Mouse (Mus musculus) monocyte, adult 5-6 weeks (primary cell): Measurements from ENCODE around the gene Dtd2. TPM values are rescaled to one million over a fixed set of nuclear protein-coding genes. Genes with fewer than 3 reads are reported as not detected.

Experiments
- ATAC-seq: fragments of 153-309, 156-312 bp; replicated peaks from 2 replicates; pipeline ENCODE4 v1.8.0; 2017; ENCODE audit warnings: mild to moderate bottlenecking; ENCODE audit not compliant: low TSS enrichment, insufficient number of reproducible peaks, severe bottlenecking, poor library complexity, low FRiP score
- total RNA-seq: library from RNA; stranded (forward); fragments of 200-1000, 200-491, 200-594 nt; gene quantifications from 3 replicates; pipeline ENCODE4 v1.2.3, GENCODE M21; 2017

Gene Dtd2
- total RNA-seq, 1 experiment from 2014 or later = 4.8 TPM

DNA sequence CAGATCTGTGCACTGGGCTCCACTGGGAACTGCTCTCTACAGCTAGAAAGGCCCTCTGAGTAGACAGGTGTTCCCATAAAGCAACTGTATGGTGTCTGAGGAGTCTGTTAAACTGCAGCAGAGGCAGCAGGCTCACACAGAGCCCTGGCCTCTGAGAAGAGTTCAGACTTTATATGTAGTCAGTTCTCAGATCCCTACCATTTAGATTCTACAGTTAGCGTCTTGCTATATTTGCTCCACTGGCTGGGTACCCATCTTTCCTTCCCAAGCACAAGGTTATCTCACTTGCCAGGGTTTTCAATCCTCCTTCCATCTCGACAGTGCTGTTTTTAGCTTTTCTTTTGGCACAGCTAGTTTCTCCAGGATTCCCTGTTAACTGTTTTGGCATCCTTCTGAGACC is 15.7 kb downstream of the Dtd2 start:
- ATAC-seq = no peak

DNA sequence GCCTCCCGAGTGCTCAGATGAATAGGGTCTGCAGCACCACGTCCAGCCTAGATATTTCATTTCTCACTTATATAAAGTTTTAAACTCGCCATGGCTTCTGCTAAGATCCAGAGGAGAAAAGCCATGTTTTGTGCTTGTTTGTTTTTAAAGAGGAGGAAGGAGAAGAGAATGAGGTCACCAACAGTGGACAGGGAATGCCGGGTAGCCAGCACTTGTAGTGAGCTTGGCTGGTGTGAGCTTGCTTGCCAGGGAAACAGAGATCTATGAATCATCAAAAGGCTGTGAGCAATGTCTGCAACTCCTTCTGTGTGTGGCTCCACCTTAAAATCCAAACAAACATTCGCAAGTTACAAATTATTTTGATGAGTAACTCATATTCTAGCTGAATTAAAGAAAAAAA is 17.8 kb downstream of the Dtd2 start:
- no peak for ATAC-seq

DNA sequence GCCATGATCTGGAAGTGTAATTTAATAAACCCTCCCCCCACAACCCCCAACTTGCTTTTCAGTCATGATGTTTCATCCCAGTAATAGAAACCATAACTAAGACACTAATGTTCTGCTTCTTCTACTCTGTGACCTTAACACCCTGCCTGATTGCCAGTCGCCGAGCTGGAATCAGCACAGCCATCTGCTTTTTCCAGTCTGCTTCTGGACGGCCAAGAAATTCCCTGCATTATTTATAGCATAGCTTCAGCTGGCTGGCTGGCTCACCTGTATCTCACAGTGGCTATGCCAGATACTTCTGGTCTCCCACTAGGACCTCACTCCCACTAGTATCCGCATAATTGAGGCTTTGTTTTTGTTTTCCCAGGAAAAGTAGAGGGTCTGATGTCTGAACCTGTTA is 20.5 kb downstream of the Dtd2 start:
- no peak for ATAC-seq

DNA sequence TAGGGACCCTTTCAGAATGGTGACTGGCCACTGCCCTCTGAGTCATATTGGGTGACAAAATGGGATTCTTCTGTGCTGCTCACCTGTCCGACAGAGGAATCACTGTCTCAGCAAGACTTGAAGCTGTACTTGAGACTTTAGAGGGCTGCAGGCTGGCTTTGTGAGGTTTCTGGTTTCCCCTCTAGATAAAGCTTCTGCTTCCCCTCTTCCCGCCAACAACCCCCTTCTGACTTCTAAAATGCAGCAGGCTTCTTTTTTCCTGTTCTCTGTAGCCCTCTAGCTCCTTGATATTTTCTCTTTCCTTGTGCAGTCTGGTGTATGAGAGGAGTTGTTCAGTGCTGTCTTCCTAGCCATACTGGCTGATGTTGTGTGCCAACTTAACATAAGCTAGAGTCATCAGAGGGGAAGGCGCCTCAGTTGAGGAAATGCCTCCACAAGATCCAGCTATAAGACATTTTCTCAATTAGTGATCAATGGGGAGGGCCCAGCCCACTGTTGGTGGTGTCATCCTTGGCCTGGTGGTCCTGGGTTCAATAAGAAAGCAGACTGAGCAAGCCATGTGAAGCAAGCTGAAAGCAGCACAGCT is 21.0 kb downstream of the Dtd2 start:
- no peak for ATAC-seq

DNA sequence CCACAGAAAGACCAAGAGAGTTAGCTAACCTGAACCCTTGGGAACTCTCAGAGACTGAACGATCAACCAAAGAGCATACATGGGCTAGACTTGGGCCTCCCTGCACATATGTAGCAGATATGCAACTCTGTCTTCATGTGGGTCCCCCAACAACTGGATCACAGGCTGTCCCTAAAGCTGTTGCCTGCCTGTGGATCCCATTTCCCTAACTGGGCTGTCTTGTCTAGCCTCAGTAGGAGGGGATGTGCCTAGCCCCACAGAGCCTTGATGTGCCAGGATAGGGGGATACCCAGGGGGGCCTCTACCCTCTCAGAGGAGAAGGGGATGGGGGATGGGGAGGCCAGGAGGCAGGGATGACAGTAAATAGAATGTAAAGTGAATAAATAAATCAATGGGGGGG is 22.7 kb downstream of the Dtd2 start:
- ATAC-seq = no peak

DNA sequence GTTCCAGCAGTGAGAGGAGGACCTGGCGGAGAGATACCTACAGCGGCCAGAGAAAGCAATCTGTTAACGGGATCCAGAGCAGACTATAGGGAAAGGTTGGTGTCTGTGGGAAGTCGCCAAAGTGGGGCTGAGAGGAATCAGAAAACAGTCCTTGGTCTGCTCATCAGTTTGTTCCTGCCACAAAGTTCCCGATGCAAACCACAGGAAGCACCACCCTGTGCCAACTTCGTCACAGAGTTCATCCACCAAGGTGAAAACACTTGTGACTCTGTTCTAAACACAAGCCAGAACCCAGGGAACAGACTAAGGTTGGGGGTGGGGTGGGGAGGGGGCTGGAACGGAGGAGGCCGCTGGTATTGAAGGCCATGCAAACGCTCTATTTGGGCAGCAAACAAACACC is 29.8 kb downstream of the Dtd2 start:
- ATAC-seq = no peak

DNA sequence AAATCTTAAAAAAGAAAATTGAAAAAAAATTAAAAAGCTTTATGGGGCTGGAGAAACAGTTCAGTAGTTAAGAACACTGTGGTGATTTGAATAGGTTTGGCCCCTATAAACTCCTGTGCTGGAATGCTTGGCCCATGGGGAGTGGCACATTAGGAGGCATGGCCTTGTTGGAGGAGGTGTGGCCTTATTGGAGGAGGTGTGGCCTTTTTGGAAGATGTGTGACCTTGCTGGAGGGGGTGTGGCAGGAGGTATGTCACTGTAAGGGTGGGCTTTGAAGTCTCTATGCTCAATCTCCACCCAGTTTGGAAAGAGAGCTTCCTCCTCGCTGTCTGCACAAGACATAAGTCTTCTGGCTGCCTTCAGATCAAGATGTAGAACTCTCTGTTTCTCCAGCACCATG is 31.9 kb downstream of the Dtd2 start:
- no peak for ATAC-seq

DNA sequence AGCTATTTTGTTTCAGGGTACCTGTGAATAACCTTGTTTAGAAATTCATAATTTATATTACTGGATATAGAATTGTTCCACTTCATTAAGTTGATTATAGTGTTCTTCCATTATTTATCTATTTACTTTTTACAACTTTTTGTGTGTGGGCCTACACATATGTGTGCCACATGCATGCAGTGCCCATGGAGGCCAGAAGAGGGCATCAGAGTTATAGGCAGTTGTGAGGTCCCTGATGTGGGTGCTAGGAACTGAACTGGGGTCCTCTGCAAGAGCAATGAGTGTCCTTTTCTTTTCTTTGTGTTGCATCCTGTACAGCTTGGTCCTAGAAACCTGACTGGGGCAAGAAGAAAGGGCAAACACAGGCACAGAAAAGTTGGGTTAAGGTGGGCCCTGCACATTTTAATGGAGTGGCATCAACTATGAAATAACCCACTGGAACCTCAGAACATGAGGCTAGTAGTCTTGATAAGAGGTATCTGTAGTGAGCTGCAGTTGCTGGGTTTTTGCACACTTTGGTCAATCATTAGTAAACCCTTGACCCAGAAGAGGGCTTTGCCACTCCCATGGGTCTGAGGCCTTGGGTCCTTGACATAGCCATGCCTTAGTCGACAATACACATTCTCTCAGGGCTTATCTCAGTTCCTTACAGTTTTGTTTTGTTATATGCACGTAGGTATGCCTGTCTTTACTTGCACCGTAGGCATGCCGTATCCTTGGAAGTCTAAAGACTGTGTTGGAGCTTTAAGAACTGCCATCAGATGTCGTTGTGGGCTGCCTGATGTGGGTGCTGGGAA is 33.8 kb downstream of the Dtd2 start:
- ATAC-seq = no peak

DNA sequence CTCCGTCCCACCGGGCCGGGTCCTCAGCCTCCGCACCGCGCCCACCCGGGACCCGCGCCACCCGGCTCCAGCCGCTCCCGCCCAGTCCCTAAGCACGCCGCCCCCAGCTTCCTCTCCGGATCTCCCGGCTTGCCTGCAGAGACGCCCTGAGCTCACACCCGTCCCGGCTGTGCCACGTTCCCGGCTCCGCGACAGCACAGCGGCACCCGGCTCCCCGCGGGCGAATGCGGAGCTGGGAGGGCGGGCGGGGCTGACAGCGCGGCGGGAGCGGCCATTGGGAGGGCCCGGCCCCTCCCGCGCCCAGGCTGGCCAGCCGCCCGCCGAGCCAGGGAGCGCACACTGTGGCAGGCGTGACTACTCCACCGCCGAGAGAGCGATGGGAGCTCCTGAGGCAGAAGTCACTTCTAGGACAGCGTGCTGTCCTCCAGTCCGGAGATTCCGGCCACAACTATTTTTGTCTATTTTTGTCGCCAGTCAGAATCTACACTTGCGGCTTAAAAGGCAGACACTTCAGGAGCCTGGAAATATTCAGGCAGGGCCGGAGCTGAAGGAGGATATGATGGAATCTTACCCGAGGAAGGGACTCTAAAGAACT is 35.1 kb downstream of the Dtd2 start, which contains the start of gene Heatr5a:
Gene Heatr5a (minus strand): TSS at position 252 of the 595 bp plus-strand sequence.
- ATAC-seq = peak; percentile 94

DNA sequence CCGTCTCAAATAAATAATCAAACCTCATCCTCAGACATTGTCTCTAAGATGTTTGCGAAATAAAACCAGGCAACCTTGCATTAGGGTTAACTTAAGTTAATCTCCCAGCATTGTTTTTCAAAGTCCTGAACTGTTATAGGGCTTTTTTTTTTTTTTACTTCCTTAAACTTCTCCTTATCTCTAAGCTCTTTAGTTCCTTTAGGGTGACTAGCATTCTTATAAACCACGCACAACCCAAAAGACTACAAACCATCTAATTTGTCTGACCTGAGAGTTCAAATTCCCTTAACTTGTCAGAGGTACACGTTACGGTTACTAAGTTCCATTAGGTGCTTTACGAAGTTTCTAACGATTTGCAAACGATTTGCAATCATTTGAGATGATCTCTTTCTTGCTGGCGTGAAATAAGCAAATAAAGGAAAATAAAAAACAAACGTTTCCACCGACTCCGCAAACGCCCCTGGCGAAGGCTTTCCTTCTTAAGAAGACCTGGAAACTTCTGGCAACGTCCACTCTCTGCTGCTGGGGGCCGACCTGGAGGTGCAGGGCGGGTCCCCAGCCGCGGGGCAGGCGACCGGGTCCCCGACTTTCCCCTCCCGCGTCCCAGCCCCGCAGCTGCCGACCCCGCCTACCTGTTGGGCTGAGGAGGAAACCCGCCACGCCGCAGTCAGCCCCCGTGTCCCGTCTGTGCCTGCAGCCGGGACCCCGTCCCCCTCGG is 35.8 kb downstream of the Dtd2 start:
- ATAC-seq = no peak

DNA sequence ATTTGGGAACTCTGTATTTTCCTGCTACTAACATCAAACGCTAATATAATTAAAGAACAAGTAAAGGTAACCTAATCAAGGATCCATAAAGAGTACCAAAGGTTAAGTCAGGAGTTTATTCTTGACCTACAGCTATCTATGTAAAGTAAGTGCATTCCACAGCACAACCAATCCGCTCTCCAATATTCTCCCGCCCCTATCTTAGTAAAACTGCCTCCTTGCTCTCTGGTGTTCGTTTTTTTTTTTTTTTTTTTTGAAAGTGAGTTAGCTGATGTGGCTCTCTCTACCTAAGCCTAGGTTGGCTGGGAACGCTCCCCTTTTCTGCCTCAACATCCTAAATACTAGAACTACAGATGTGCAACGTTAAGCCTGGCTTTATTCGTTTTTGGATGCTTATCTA is 36.4 kb downstream of the Dtd2 start:
- no peak for ATAC-seq

DNA sequence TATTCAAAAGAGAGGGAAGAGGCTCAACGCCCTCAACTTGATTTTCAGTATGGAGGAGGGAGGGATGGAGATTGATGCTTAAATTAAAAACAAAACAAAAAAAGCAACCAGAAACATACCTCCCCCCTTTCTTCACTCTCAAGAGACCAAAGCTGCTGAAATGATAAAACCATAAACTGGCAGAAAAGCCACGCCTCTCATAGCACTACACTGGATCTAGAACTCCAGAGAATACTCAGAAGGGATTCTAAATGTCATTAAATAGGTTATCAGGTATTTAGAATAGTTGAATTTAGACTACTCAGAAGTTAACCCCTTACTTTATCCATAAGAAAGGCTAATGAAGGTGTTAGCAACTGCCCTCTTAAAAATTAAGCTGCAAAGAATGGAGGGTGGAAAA is 37.2 kb downstream of the Dtd2 start:
- ATAC-seq = no peak

DNA sequence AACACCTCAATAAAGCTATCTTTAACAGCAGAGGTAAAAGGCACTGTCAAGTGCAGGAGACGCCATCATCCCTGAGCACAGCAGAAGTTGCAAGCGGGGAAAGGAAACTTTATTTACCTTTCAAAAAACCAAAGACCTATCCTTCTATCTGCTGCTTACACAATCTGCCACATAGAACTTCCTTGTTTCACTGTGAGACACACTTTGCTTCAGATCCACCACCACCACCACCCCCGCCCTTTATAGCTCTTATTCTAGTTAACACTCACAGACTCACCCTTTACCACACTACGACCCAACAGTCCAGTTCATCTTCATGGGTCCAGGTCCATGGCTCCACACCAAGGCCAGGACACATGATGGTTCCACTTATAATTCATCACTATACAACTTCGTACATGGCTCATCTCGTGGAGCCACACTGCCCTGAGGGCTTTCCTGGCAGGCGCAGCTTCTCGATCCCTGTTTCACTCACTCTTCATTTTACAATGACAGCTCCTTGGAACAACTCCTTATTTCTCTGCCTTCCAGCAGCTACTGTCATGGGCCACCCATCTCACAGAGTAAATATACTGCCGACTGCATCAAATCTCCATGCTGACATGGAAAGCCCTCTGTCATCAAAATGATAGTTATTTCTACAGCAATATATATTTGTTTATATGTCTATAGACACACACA is 38.2 kb downstream of the Dtd2 start:
- peak; percentile 46; the same call in 1 of the 2 replicates for ATAC-seq

DNA sequence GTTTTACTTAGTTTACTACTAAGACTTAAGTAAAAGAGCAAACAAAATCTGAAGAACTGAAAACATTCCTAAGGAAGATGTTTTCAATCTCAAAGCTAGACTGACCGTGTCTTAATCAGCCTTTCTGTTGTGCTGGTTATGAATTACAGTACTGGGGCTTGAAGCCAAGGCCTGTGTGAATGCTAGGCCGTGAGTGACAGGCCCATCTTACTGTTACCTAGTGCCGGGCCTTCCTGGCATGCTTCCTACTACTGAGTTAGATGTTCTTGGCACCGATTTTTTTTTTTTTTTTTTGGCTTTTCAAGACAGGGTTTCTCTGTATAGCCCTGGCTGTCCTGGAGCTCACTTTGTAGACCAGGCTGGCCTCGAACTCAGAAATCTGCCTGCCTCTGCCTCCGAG is 48.7 kb downstream of the Dtd2 start:
- no peak for ATAC-seq

DNA sequence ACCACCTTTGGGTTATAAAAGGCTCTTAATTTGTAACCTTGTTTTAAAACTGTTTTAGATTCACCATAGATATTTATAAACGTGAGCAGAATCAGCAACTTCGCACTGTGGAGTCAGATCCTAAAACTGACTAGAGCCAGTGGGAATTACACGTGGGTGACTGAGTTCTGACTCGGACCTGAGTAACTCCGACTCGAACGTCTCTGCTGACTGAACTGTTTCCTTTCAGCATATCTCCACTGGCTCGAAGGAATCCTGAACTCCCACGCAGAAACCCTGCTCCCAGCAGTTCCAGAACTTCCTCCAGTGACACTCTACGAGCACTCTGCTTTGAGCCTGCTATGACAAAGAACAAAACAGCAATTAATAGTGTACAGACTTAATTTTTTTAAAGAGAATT is 54.0 kb downstream of the Dtd2 start:
- ATAC-seq = no peak

DNA sequence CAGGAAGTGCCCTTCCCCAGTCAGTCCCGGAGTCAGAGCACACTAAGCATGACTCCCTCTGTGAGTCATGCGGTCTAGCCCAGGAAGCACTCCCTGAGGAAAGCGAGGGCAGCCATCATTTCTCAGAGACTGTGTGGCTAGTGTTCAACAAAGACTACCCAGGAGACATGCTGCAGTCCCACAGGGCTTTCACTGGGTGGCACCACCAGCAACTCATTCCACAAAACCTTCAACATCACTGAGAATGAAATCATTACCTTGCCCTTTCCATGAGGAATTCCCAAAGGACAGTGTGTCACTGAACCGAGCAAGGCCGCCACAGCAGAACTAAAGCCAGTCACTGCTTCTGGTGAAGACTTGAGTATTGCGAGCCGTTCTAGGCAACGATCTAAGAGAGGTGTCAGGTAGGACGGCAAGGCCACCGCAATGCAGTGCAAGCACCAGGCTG is 58.8 kb downstream of the Dtd2 start:
- no peak for ATAC-seq

DNA sequence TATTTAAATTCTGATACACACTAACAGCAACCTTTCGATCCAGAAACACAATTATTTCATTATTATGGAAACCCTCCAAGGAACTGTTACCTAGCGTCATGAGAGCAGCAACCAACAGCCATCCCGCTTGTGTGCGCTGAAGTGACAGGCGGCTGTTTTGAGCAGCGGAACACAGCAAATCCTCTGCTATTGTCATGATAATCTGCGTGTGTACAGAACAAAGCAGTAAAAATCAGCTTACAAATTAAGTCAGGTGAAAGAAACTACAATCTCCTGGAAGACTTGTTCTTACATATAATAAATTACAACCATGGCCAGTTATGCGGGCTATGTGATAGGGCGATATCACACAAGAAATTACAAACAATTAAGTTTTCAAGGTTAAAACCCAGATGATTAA is 61.0 kb downstream of the Dtd2 start:
- ATAC-seq = no peak

DNA sequence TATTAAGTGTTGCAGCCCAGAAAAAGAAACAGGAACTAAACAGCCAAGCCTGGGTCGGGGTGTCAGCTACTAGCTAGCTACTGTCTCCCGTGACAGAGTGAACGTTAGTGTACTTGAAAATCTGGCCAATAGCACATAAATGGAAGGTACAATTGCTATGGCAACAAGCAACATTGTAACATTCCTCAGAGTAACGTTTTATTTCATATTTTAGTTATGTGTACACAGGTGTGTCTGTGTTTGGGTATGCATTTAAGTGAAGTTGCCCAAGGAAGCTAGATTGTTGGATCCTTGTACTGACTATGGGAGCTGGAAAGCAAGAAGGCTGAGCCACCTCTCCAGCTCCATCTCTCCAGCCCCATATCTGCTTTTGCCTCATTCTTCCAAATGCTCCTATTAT is 66.5 kb downstream of the Dtd2 start:
- ATAC-seq = no peak
